Mouse (Mus musculus): Measurements from ENCODE around the gene Lman1l.

- no peak for TF ChIP-seq CTCF (IDR thresholded peaks at IDR 0.05; ENCODE audit: extremely low read depth, insufficient read depth, insufficient read length, insufficient replicate concordance)
- no peak for TF ChIP-seq POLR2A (IDR thresholded peaks at IDR 0.05; ENCODE audit: low read depth, low read length)
Observed at GRCm38 (mm10) chr9:57625674-57626500, 5.3 kb upstream of the Lman1l start.
